Mouse (Mus musculus) forebrain, embryonic 15.5 days (tissue): Measurements from ENCODE around the gene Trim68. TPM values are rescaled to one million over a fixed set of nuclear protein-coding genes. Genes with fewer than 3 reads are reported as not detected.
"Not testable (repeated sequence)": the region's sequence is repeated elsewhere in the genome, so short reads cannot be mapped to it uniquely, and the experiment has no call there.

Source experiments
- ATAC-seq: fragments of 200-750 bp; cut with Nextera tagmentation; replicated peaks from 2 replicates; pipeline ENCODE4 v1.8.0; 2017; ENCODE audit warnings: mild to moderate bottlenecking, moderate TSS enrichment, moderate library complexity
- H3K27ac ChIP-seq: fragments of 300-500 bp; sonication (generic); replicated peaks from 2 replicates; pipeline ENCODE4 v1.5.1; 2015; ENCODE audit warnings: mild to moderate bottlenecking, inconsistent platforms
- H3K27me3 ChIP-seq: fragments of 300-500 bp; sonication (generic); 2 replicates; pipeline ENCODE4 v1.6.1; 2015; ENCODE audit warnings: inconsistent platforms
- H3K36me3 ChIP-seq: fragments of 300-500 bp; sonication (generic); 2 replicates; pipeline ENCODE4 v1.6.1; 2015; ENCODE audit warnings: mild to moderate bottlenecking, inconsistent platforms
- H3K4me1 ChIP-seq: fragments of 300-500 bp; sonication (generic); 2 replicates; pipeline ENCODE4 v1.6.1; 2015; ENCODE audit warnings: inconsistent platforms
- H3K4me2 ChIP-seq: fragments of 300-500 bp; sonication (generic); replicated peaks from 2 replicates; pipeline ENCODE4 v1.6.1; 2015; ENCODE audit warnings: mild to moderate bottlenecking, inconsistent platforms
- H3K4me3 ChIP-seq: fragments of 300-500 bp; sonication (generic); 2 replicates; pipeline ENCODE4 v1.5.1; 2015; ENCODE audit warnings: mild to moderate bottlenecking, inconsistent platforms
- H3K9ac ChIP-seq: fragments of 300-500 bp; sonication (generic); replicated peaks from 2 replicates; pipeline ENCODE4 v1.6.1; 2015; ENCODE audit warnings: mild to moderate bottlenecking, inconsistent platforms
- H3K9me3 ChIP-seq: fragments of 300-500 bp; sonication (generic); 2 replicates; pipeline ENCODE4 v1.6.1; 2016; ENCODE audit warnings: inconsistent platforms
- WGBS: fragments of 180-500 bp; shearing (Covaris S2); methylation state at CpG from one replicate; pipeline ENCODE4 v1.1.7; 2015; ENCODE audit warnings: mixed read lengths; 5-methylcytosine and 5-hydroxymethylcytosine counted together
- polyA plus RNA-seq: library from polyadenylated mRNA; unstranded; fragments of >200 nt; fragmentation: Nextera tagmentation; extraction: Ambion mirVana; gene quantifications from 2 replicates; pipeline ENCODE4 v1.2.1, GENCODE M21; 2015

The Trim68 gene
- polyA plus RNA-seq, 1 experiment from 2014 or later, result 6.6 TPM

GRCm38 (mm10) chr7:102644945-102645344 is 42.2 kb downstream of the Trim68 start:
- H3K27ac ChIP-seq, ATAC-seq, H3K4me3 ChIP-seq, H3K9me3 ChIP-seq, H3K36me3 ChIP-seq, H3K4me1 ChIP-seq, H3K27me3 ChIP-seq, H3K4me2 ChIP-seq, H3K9ac ChIP-seq: not testable (repeated sequence)
- WGBS, result 90% methylated on average over 4 of the region's 4 CpGs

DNA sequence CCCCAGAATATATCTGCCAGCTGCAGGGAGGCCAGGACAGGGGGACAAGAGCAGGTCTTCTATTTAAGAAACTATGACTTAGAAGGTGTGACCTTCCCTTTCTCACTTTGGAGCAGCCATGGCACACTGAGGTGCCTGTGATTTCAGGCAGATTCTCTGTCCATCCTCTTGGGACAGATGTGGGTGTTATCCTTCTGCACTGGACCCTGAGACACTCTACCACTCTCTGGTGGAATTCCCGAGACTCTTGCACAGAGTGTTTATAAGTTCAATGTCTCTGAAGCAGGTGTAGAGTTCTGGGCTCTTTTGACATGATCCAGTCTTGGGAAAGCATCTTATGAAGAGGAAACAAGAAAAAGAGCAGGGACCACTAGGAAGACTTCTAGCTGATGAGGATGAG is 49.0 kb downstream of the Trim68 start, which contains the start of gene Olfr554:
Gene Olfr554 (plus strand): TSS at position 301 of the 400 bp plus-strand sequence.
- H3K36me3 ChIP-seq, result no peaks in the 10 kb centered on the region
- no peak within 1 kb of the TSS for H3K4me3 ChIP-seq
- H3K9ac ChIP-seq, result no peak within 1 kb of the TSS
- WGBS, result 79% methylated on average over 1 of the region's 1 CpGs
- H3K27ac ChIP-seq, result no peak within 1 kb of the TSS
- H3K9me3 ChIP-seq, result no peaks in the 10 kb centered on the region
- no peak within 1 kb of the TSS for H3K4me2 ChIP-seq
- H3K4me1 ChIP-seq, result no peaks in the 10 kb centered on the region
- no peaks in the 10 kb centered on the region for H3K27me3 ChIP-seq
- ATAC-seq, result no peak

DNA sequence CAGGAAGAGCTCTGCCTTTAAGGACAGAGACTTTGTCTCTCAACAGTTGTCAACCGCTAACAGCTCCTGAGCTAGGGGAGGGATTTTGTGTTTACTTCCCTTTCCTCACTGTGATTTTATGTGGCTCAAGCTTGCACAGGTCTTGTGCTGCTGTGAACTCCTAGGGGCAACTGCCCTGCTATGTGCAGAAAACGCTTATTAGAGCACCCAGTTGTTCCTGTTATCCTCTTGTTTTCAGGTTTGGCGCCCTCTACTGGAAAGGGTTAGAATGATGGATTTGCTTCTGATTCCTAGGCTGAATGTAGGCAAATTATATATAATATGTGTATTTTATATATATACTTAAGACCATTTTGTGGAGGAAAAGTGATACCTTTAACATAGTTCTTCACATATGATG is 50.5 kb downstream of the Trim68 start:
- no peaks in the 10 kb centered on the region for H3K4me1 ChIP-seq
- ATAC-seq, result no peak
- no peak overlapping the region for H3K4me2 ChIP-seq
- no peaks in the 10 kb centered on the region for H3K27me3 ChIP-seq
- H3K27ac ChIP-seq, result no peak overlapping the region
- H3K9ac ChIP-seq, result no peak overlapping the region
- no peaks in the 10 kb centered on the region for H3K36me3 ChIP-seq
- H3K9me3 ChIP-seq, result no peaks in the 10 kb centered on the region
- WGBS, result 34% methylated on average over 3 of the region's 3 CpGs
- H3K4me3 ChIP-seq, result no peak overlapping the region

Other genes with a start within 250 kb of the Trim68 start
- gene Rrm1, start 245.6 kb downstream of the Trim68 start, polyA plus RNA-seq, result 95.7 and 101 TPM in 2 replicates
- 0.23 and 0.38 TPM in 2 replicates for gene Olfr543, start 205.6 kb downstream of the Trim68 start, polyA plus RNA-seq
- 0.06 and 0.13 TPM in 2 replicates for gene Olfr544, start 199.0 kb downstream of the Trim68 start, polyA plus RNA-seq
- gene Olfr545, start 187.8 kb downstream of the Trim68 start, polyA plus RNA-seq, result 0.05 and 0.15 TPM in 2 replicates
- gene Olfr547, start 152.6 kb downstream of the Trim68 start, polyA plus RNA-seq, result not detected in 2 replicates
- gene Olfr548-ps1, start 146.4 kb downstream of the Trim68 start, polyA plus RNA-seq, result not detected in 2 replicates
- not detected in 2 replicates for gene Olfr549, start 137.5 kb downstream of the Trim68 start, polyA plus RNA-seq
- 0.06 TPM in 1 of 2 replicates, not detected in the other for gene Trim21, start 121.8 kb downstream of the Trim68 start, polyA plus RNA-seq
- gene Olfr550, start 115.9 kb downstream of the Trim68 start, polyA plus RNA-seq, result not detected in 2 replicates
- gene Olfr551, start 95.4 kb downstream of the Trim68 start, polyA plus RNA-seq, result not detected in 2 replicates
- gene Olfr552, start 89.6 kb downstream of the Trim68 start, polyA plus RNA-seq, result not detected in 2 replicates
- gene Olfr553, start 69.1 kb downstream of the Trim68 start, polyA plus RNA-seq, result not detected in 2 replicates
- not detected in 2 replicates for gene Olfr554, start 48.9 kb downstream of the Trim68 start, polyA plus RNA-seq
- gene Olfr555, start 28.5 kb downstream of the Trim68 start, polyA plus RNA-seq, result not detected in 2 replicates
- gene Olfr556, start 22.4 kb downstream of the Trim68 start, polyA plus RNA-seq, result not detected in 2 replicates
- gene Olfr557, start 8.6 kb upstream of the Trim68 start, polyA plus RNA-seq, result not detected in 2 replicates
- not detected in 2 replicates for gene Olfr558, start 14.9 kb upstream of the Trim68 start, polyA plus RNA-seq
- gene Olfr33, start 31.7 kb upstream of the Trim68 start, polyA plus RNA-seq, result not detected in 2 replicates
- not detected in 2 replicates for gene Olfr559, start 40.2 kb upstream of the Trim68 start, polyA plus RNA-seq
- gene Olfr560, start 72.0 kb upstream of the Trim68 start, polyA plus RNA-seq, result not detected in 2 replicates
- 0.05 and 0.14 TPM in 2 replicates for gene Olfr78, start 72.1 kb upstream of the Trim68 start, polyA plus RNA-seq
- gene Olfr561, start 83.9 kb upstream of the Trim68 start, polyA plus RNA-seq, result not detected in 2 replicates
- gene Olfr564, start 116.2 kb upstream of the Trim68 start, polyA plus RNA-seq, result not detected in 2 replicates
- gene Olfr566, start 171.4 kb upstream of the Trim68 start, polyA plus RNA-seq, result not detected in 2 replicates
- gene Olfr568, start 189.8 kb upstream of the Trim68 start, polyA plus RNA-seq, result not detected in 2 replicates
- not detected in 2 replicates for gene Olfr569, start 203.6 kb upstream of the Trim68 start, polyA plus RNA-seq
- 0.13 TPM in 1 of 2 replicates, not detected in the other for gene Olfr570, start 207.2 kb upstream of the Trim68 start, polyA plus RNA-seq
- gene Olfr571, start 230.2 kb upstream of the Trim68 start, polyA plus RNA-seq, result not detected in 2 replicates
- not detected in 2 replicates for gene Olfr572, start 237.1 kb upstream of the Trim68 start, polyA plus RNA-seq